Mouse (Mus musculus) ovary, postnatal 36 days (tissue): ENCODE data around the gene Tsc2.

Experiments used
- DNase-seq: peaks from one replicate; pipeline ENCODE4 v3.0.0; 2022; ENCODE audit warnings: low spot score, mixed read lengths

Gene Tsc2

DNA sequence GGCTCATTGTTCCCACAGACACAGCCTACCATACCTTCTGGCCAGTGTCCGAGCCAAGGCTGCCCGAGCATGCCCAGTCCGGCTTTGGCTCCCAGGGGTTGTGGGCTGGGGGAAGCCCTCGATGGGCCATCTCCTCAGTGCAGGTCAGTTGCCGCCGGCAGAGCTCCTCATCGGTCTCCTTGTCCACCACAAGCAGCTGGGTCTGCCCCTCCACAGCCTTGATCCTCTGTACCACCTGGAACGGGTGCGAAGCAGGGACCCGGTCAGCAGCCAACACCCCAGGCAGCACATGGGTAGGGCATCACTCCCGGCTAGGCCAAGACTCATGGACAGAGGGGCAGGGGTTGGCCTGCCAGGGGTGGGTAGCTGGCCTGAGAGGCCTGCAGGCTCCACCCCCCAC, 15.1 kb upstream of the Tsc2 start:
- no peak for DNase-seq

GRCm38 (mm10) chr17:24646381-24646780, 14.0 kb upstream of the Tsc2 start:
- no peak for DNase-seq

DNA sequence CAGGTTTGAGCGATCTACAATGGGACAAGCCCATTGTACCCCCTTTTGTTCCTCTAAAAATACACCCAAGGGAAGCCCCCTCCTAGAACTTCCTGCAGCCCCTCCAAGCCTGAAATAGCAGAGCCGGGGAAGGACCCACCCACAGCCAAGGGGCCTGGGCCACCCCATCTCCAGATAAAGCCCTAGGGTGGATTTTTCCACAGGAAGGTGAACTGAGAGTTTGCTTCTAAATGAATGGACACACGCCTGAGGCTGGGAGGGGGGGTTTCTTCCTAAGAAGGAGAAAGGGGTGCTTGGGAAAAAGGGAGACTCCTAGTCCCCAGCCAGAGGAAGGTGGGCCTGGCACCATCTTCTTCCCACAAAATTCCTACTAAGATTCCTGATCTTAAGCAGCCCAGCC, 13.5 kb upstream of the Tsc2 start:
- DNase-seq = no peak

DNA sequence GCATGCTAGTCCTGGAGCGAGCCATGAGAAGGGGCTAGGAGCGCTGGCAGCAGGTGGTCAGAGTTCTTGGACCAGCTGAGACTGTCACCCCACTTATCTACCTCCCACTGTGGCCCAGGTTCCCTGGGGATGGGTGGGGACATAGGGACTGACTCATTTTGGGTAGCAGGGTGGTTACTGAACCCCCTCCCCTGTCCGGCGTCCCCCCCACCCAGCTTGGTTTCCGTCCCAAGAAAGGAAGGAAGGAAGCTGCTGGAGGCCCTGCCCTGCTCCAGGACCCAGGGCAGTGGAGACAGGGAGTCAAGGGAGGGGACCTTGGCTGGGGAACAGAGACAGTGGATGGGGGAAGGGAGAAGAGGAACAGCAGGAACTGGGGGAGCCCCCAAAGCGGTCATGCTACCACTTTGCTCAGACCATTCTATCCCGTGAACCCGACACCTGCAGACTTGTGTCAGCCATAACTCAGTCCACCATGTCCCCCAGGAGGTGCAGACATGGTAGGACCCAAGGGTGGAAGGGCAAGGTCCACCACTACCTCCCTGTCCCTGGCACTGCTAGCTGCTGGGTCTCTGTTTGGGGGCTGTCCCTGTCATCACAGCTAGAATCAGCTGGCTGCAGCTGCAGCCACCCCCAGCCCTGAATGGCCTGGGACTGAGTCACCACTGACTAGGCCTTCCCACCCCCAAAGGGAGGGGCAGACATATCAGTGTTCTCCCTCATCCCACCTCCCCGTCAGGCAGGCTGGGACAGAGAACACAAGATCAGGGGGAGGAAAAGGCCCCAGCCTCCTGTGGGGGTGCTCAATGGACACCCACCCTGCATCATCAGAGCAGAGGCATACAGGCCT, 12.7 kb upstream of the Tsc2 start:
- no peak for DNase-seq

- no peak for DNase-seq
Observed at GRCm38 (mm10) chr17:24644030-24644715, 11.7 kb upstream of the Tsc2 start.

DNA sequence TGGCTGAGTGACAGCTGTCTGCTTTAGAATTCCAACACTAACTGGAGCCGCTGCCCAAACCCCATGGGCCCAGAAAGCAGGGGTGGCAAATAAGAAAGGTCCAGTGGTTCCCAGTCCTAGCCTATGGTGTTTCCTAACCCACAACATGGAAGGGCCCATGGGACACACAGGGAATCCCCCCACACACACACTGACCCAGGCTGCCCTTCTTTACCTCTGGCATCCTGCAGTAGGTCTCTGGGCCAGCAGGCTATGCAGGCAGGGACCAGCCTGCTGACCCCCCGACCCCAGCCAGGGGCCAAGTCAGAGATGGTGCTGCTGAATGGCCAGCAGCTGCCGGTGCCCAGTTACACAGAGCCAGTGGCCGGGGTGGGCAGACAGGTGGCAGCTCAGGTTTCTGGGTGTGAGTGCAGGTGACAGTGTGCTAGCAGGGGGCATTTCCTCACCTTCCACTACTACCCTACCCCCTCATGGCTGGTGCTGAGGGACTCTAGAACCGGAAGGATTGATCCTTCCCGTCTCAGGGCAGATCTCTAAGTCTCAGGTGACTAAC, 10.4 kb upstream of the Tsc2 start:
- no peak for DNase-seq

DNA sequence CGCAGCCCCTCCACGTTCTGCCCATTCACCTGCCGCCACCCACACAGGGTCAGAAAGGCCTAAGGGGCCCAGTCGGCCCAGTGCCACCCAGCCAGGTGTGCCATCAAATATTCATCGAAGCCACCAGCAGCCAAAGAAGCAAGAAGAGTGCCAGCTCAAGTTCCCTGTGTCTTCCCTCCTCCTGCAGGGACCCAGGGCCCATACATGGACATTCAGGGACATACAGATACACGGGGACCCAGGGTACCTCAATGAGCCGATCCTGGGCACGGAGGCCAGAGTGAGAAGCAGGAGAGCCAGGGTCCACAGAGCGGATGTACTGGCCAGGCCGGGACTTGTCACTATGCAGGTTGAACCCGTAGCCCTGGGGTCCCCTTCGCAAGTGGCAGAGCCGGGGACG, 9.5 kb upstream of the Tsc2 start:
- no peak for DNase-seq

GRCm38 (mm10) chr17:24640581-24640980, 8.2 kb upstream of the Tsc2 start:
- no peak for DNase-seq

DNA sequence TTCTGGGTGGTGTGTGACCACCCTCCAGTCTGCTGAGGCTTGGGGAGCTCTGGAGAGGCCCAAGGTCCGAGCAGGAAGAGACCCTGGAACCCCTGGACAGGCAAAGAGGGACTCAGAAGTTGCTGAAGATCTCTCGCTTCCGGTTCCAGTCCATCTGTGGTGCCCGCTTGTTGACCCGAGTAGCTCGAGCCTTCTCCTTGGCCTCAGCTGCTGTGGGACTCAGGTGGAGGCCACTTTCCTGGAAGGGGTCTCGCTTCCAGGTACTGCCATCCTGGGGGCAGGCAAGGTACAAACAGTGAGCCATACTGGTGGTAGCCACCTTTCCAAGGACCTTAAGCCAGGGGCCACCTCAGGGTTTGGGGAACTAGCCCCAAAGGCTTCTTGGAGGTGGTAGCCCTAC, 7.7 kb upstream of the Tsc2 start:
- DNase-seq = no peak

- no peak for DNase-seq
Observed at GRCm38 (mm10) chr17:24639571-24639988, 7.2 kb upstream of the Tsc2 start.

DNA sequence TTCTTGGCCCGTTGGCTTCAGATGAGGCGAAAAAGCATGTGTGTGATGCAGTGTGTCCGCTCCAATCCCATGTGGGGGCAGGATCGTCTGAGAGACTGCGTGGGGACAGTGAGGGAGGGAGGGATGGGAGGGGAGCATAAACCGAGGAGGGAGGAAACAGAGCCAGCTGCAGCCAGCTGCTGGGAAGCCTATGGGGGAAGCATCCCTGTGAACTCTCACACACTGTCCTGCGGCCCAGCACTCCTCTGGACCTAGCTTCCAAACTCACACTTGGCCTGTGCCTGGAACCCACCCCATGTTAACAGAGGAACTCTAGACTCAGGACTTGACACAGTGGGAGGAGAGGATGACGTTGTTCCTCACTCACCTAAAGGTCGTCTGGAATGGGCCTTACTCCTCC, 6.4 kb upstream of the Tsc2 start:
- DNase-seq = peak; percentile 48

DNA sequence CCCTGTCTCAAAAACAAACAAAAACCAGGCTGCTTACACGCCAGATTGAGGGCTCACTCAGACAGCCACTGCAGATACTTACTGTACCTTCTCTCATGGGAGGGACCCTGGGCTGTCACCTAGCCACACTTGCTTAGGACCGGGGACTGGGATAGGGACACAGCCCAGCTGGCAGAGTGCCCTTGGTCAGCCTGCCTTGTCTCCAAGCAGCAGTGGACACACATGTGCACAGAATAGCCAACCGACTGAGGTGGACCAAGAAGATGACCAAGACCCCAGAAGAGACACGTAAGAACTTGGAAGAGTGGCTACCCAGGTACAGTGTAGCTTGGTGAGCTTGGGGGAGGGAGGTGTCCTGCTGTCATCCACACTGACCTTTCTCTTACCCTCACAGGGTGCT, 5.8 kb upstream of the Tsc2 start:
- DNase-seq = no peak

DNA sequence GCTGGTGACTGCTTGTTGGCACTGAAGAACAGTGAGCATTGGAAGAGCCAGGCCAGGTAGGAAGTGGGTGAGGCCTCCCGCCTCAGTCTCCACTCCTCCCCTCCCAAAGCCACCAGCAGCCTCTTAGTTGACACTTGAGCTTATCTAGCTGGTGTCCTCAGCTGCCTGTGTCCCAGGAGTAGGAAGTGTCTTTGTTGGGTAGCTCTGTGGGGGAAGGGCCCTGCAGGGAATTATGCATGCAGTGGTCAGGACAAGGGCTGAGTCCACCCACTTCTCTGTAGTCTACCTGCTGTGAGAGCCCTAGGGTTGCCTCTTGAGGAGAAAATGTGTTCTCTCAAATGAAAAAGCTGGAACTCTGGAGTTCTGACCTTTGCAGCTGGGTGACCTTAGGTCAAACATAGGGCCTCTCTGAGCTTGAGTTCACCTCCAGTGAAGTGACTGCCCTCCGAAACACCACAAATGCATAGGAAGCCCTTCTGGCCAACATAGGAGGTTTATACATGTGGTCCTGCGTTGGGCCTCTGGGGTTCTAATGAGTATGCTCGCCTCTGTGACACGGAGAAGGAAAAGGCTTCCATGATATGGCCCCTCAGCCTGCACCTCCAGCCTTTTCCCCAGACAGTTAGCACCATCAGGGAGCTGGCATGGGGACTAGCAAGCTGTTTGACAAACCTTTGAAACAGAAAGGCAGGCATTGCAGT, 4.5 kb upstream of the Tsc2 start:
- no peak for DNase-seq

GRCm38 (mm10) chr17:24635694-24636093, 3.3 kb upstream of the Tsc2 start:
- DNase-seq = no peak

GRCm38 (mm10) chr17:24635024-24635423, 2.6 kb upstream of the Tsc2 start:
- no peak for DNase-seq

- DNase-seq = no peak
Observed at GRCm38 (mm10) chr17:24633831-24634230, 1.4 kb upstream of the Tsc2 start.

- DNase-seq = peak; percentile 63
Observed at GRCm38 (mm10) chr17:24632813-24633449, 501 bp upstream of the Tsc2 start.

GRCm38 (mm10) chr17:24630072-24630471, 2.4 kb downstream of the Tsc2 start:
- DNase-seq = no peak

GRCm38 (mm10) chr17:24628646-24629045, 3.8 kb downstream of the Tsc2 start:
- DNase-seq = peak; percentile 73

DNA sequence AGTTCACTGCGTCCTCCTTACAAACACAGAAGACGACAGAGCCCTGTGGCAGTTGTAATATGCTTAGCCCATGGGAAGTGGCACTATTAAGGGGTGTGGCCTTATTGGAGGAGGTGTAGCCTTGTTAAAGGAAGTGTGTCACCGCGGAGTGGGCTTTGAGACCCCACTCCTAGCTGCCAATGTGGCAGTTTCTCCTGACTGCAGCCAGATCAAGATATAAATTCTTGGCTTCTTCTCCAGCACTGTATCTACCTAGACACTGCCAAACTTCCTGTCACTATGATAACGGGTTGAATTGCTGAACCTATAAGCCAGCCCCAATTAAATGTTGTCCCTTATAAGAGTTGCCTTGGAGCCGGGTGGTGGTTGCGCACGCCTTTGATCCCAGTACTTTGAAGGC, 7.0 kb downstream of the Tsc2 start:
- DNase-seq = no peak

DNA sequence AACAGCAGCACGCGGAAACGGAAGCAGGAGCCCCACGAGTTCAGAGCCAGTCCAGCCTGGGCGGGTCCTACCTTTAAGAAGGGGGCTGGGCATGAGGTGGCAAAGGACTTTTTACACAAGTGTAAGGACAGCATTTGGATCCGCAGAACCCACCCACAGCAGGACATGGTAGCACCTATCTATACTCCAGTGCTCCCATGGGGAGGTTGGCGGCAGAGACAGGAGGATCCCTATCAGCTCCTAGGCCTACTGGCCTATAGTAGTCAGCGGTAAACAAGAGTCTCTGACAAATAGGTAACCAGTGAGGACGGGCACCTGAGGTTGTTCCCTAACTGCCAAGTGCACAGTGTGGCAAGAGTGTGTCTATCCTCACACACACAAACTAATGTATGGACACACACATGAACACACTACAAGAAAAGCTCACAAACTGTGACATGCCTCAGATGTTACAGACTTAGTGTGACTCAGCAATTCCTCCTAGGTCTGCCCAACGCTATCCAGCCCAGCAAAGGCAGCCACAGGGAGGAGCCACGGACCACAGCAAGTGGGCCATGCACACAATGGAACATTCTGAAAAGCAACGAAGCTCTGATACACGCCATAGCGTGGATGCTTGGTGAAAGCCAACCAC, 14.8 kb downstream of the Tsc2 start:
- no peak for DNase-seq

- DNase-seq = no peak
Observed at GRCm38 (mm10) chr17:24610711-24611110, 21.7 kb downstream of the Tsc2 start.
